Mouse (Mus musculus) fibroblast of lung, adult 2 months (primary cell): ENCODE data around the gene Tmc6.
A peak's percentile ranks its signal among the peaks of the same experiment; 100 is the strongest.
"Not testable (repeated sequence)": the region's sequence is repeated elsewhere in the genome, so short reads cannot be mapped to it uniquely, and the experiment has no call there.

Experiments
- DNase-seq: peaks from one replicate; pipeline ENCODE4 v3.0.0-alpha.2; 2011; ENCODE audit warnings: low read depth

Tmc6 gene

DNA sequence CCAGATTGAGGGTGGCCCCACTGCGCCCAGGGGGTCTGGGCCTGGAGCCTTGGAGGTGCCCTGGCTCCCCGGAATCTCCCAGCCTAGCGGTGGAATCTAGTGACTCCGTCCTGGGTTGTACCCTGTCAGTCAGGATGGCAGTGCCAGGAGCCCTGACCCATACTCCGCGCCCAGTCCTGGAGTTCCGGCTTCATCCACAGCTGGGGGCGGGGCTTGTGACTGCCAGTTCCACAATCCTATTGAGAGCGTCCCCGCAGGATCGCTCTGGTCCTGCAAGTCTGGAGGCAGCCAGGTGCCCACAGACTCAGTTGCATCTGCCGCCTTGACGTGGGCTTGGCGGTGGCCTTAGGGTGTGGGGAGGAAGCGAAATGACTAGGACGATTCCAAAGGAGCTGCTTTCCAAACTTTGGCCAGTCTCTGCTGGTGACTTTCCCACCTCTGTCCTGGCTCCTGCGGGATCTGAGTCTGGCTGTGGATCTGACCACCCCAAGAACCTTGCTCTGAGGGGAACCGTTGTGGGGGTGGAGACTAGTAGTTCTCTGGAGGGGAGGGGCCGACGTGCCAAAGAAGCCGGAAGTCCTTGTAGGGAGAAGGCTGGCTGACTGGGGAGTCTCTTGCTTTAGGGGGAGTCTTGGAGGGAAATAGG, 28.5 kb upstream of the Tmc6 start:
- DNase-seq, result peak; percentile 62

DNA sequence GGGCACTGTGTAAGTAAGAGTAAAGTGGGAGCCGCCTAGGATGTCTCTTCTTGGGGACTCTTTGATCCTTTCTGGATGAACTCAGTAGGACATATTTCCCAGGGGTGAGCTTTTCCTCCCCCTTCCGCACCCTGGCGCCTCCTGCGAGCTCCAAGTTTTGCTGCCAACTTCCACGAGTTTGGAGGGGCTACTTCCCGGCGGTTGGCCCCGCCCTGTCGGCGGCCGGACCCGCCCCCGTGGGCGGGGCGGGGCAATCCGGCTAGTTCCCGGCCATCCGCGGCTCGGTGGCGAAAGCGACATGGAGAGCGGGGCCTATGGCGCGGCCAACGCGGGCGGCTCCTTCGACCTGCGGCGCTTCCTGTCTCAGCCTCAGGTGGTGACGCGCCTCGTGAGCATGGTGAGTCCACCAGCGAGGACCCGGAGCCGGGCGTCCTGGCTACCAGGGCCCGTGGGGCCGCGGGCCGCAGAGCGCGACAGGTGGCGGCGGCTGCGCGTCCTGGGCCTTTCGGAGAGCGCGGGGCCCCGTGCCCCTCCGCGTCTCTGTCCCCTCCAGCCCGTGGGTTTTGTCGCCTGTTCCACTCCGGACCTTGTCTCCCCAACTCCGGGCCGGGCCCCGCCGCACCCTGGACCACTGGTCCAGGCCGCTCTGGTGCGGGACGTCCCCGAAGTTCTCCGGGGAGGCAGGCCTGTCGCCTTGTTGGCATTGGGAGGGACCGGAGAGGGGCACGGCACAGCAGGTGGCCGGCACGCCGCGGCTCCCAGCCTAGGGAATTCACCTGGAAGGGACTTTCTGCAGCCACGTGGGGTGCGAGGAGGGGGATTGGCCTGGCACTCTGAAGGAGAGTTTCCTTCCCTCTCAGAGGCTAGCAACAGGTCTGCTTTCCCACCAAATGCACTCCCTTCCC, 27.7 kb upstream of the Tmc6 start, which contains the start of the genes Gm20708 and Syngr2:
Gm20708 (plus strand) TSS at position 262 of the 905 bp plus-strand sequence.
Syngr2 (plus strand) TSS at position 262 of the 905 bp plus-strand sequence.
- no peak for DNase-seq

DNA sequence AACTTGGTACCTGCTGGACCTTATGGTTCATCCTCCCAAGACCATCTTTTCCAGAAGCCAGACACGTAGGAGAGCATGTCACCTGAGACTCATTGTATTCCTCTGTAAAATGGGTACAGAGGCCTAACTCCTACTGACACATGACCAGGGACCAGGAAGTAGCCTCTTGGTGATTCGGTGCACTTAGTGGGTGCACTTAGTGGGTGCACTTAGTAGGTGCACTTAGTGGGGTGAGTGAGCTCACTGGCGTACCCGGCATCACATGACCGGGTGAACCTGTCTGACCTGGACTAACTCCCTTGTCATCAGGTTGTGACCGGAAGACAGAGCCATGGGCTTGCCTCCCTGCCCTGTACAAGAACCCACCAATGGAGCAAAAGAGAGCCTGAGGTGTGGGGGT, 24.8 kb upstream of the Tmc6 start:
- DNase-seq, result no peak

GRCm38 (mm10) chr11:117803166-117803688, 21.2 kb upstream of the Tmc6 start:
- DNase-seq, result no peak

DNA sequence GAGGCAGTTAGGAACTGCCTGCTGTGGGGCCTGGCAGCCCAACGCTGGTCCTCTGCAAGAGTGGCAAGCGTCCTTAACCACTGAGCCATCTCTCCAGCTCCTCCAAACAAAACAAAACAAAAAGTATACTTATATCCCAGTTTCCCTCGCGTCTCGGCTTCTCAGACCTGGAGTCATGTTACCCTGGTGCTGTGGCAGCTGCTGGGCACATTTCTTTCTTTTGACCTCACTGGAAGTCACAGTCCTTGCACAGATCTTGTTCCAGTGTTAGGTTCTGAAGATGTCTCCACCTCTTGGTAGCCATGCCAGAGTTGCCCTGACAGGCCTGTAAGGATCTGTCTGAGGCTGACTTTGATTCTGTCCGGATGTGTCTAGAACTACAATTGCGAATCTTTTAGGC, 19.7 kb upstream of the Tmc6 start:
- DNase-seq, result no peak

DNA sequence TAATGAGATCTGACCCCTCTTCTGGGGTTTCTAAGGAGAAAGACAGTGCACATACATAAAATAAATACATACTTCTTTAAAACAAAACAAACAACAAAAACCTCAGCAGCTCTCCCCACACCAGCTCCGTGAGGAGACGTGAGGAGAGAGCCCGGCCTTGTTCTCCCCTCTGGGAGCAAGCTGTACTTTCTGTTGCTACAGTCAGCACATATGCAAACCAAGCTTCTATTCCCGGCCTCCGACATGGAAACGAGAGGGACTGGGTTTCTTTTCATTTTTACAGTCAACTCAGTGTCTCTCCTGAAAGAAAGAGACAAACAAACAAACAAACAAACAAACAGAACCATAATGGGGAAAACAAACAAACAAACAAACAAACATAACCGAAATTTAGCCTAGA, 18.0 kb upstream of the Tmc6 start:
- DNase-seq, result no peak

- DNase-seq, result no peak
Observed at GRCm38 (mm10) chr11:117799174-117799573, 17.2 kb upstream of the Tmc6 start.

DNA sequence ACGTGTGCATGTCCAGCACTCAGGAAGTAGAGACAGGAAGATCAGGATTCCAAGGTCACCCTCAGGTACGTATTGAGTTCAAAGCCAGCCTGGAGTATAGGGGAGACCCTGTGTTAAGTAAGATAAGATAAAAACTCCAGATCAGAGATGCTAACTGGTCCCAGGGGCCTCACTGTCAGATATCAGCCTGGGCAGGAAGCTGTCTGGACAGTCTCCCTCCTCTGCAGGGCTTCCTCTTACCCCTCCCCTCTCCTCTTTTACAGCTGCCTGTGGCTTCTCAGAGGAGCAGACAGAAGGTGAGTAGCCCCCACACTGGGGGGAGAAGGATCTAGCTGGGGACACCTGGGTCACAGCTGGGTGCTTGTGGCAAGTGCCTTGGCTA, 16.2 kb upstream of the Tmc6 start:
- no peak for DNase-seq

DNA sequence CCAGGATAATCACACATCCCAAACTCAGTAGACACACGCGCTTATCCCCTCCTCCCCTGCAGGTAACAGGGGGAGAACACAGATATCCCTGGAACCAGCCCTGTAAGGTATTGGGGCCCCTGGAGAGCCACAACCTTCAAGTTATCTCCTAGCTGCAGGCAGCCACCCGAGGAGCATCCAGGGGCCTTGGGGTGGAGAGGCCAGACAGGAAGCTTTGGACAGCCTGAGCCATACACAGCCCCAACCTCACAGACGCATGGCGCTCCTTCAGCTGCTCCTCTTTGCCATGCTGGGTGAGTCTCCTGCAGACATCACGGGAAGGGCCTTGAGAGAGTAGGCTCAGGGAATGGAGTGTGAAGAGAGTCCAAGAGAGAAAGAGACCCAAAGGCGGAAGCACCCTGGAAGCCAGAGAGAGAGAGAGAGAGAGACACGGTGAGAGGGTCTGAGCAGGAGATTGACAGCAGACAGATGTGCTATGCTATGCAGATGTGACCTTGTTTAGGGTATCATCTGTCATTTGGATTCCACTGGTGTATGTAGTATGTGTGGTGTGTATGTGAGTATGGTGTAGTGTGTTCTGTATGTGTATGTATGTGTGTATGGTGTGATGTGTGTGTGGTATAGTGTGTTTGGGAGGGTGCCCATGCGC, 15.6 kb upstream of the Tmc6 start, which contains the start of gene 6030468B19Rik:
6030468B19Rik (plus strand) TSS at position 150 of the 649 bp plus-strand sequence.
- no peak for DNase-seq

GRCm38 (mm10) chr11:117796954-117797353, 15.0 kb upstream of the Tmc6 start:
- no peak for DNase-seq

DNA sequence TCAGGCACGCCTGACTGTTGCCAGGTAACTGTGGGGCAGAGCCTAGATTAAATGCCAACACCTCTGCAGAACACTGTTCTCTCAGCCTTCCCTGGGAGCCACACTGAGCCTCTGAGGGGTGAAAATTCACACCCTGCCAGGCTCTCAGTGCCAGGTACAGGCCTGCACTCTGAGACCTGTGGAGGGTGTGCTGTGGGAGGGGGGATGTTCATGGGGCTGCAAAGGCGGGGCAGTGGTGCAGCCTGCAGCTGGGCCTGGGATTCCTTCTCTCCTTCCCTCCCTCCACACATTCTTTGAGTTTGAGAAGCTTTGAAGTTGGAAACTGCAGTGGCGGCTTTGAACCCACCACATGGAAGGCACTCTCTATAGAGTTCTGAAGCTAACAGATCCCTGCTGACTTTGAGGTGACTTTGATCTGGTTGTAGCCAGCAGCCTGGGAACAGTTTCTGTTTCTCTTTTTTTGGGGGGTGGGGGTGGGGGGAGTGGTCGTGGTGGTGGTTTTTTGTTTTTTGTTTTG, 12.1 kb upstream of the Tmc6 start:
- no peak for DNase-seq

DNA sequence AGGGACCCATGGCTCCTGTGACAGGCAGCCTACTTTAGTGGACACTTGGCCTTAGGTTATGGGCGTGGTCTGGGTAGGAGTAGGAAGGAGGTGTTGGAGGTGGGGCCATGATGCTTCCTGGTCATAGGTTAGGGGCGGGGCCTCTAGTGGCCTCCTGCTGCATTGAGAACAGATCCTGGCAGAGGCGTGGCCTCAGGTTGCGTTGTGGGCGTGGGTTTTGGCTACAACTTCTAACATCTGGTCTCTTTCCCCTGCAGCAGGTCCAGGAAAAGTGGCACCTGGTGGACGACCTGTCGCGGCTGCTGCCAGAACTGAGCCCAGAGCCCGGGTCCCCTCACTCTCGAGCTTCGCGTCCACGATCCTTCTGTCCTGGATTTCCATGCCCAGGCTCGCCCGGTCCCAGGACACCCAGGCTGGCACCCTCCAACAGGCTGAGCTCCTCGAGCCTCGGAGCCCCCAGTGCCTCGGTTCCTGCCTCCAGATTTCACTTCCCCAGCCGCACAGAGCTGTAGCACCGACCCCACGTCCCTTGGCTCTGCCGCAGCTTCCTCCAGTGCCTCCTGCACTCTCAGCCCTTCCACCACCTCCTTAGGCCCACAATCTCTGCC, 10.4 kb upstream of the Tmc6 start:
- no peak for DNase-seq

GRCm38 (mm10) chr11:117791441-117791761, 9.4 kb upstream of the Tmc6 start:
- DNase-seq, result no peak

DNA sequence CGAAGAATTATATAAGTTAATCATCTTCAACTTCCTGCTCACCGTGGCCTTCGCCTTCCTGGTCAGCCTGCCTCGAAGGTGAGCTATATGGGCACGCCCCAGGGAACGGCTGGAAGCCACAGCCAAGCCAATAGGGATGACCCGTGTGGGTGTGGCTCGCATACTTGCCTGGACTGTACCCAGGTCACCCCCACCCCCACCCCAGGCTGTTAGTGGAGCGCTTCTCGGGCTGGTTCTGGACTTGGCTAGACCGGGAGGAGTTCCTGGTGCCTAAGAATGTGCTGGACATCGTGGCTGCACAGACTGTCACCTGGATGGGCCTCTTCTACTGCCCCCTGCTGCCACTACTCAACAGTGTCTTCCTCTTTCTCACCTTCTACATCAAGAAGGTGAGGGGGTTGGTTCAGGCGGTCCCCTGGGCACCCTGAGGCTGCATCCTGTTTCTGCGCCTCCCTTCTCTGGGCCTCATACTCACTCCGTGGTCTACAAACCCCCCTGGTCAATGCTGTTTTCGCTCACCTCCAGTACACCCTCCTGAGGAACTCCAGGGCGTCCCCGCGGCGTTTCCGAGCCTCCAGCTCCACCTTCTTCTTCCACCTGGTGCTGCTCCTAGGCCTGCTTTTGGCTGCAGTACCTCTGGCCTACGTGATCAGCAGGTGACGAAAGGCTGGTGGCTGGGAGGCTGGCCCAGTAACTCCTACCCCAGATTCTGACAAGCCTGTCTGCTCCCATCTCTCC, 8.9 kb upstream of the Tmc6 start:
- no peak for DNase-seq

GRCm38 (mm10) chr11:117790286-117790685, 8.3 kb upstream of the Tmc6 start:
- DNase-seq, result no peak

DNA sequence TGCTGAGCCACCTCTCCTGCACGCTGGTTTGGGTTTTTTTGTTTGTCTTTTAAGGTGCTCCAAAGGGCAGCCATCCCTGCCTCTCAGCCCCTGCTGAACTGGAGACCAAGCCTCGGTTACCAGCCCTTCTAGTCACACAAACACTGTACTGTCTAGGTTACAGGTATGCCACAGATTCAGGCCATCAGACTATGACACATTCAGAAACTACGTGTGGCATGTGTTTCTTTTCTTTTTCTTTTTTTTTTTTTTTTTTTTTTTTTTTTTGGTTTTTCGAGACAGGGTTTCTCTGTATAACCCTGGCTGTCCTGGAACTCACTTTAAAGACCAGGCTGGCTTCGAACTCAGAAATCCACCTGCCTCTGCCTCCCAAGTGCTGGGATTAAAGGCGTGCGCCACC, 6.5 kb upstream of the Tmc6 start:
- DNase-seq, result not testable (repeated sequence)

GRCm38 (mm10) chr11:117786294-117786693, 4.3 kb upstream of the Tmc6 start:
- DNase-seq, result no peak

- DNase-seq, result no peak
Observed at GRCm38 (mm10) chr11:117783683-117784309, 1.8 kb upstream of the Tmc6 start.

GRCm38 (mm10) chr11:117783089-117783488, 1.1 kb upstream of the Tmc6 start:
- DNase-seq, result no peak

DNA sequence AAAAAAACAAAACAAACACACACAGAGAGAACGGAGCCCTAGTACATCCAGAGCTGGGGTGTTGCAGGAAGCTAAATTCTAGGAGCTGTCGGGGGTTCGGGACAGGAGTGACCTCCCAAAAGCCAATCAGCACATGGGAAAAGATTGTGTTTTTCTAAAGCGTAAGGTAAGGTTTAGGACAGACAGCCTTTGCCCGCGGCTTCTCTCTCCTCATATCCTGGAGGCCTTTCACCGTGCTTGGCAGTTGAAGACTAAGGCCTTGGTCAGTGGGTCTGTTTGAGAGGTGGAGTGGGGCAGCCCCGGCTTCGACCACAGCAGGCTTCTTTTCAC, 672 bp upstream of the Tmc6 start:
- no peak for DNase-seq
